ENCODE assay signal across 7 mouse cellular contexts in the genomic region with DNA sequence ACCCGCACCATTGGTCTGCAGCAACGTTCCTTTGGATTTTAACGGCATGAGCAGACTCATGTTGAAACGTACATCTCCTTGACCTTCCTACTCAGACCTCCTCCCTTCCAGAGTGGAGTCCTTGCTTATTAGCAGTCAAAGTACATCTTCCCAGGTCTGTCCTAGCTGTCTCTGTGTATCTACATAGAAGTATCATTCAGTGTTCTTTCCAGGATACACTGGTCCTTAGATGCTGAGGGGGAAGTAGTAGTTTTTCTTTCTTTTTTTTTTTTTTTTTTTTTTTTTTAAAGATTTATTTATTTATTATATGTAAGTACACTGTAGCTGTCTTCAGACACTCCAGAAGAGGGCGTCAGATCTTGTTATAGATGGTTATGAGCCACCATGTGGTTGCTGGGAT. TPM values are rescaled to one million over a fixed set of nuclear protein-coding genes. Genes with fewer than 3 reads are reported as not detected.
DNase-seq lines count a peak whose midpoint lies in the region; ATAC-seq and TF ChIP-seq lines count a peak whose summit lies in the region.
"Not testable (repeated sequence)": the region's sequence is repeated elsewhere in the genome, so short reads cannot be mapped to it uniquely, and the experiment has no call there.

No protein-coding gene starts in this region.

- not testable (repeated sequence) for TF ChIP-seq CTCF in CH12.LX (conservative IDR thresholded peaks at IDR 0.05 in 1 of 2, IDR thresholded peaks at IDR 0.05 in 1 of 2; ENCODE audit: low read depth in 2 of 2, low read length in 2 of 2); G1E (IDR thresholded peaks at IDR 0.05; ENCODE audit: low read depth, low read length); MEL (IDR thresholded peaks at IDR 0.05 in 2 of 3, conservative IDR thresholded peaks at IDR 0.05 in 1 of 3; ENCODE audit: control insufficient read depth in 1 of 3, insufficient read depth in 1 of 3, low read depth in 2 of 3, low read length in 3 of 3, poor library complexity in 1 of 3, severe bottlenecking in 1 of 3); intestine, postnatal 0 days (IDR thresholded peaks at IDR 0.05; ENCODE audit: low read depth)

- H3K4me1 ChIP-seq in CH12.LX (ENCODE audit: control insufficient read depth in 1 of 2, insufficient read depth in 2 of 2) (peaks cover 5 to 30% of the 10 kb centered on the region in 2 experiments; a peak in 3 of 4 replicates), ES-E14 (ENCODE audit: control insufficient read depth in 2 of 2, insufficient read depth in 2 of 2, low read length in 2 of 2, poor library complexity in 1 of 2) (peaks cover 10 to 13% of the 10 kb centered on the region in 2 experiments), G1E (ENCODE audit: insufficient read depth, low read depth, low read length) (peaks cover 77% of the 10 kb centered on the region), MEL (ENCODE audit: control insufficient read depth in 1 of 2, insufficient read depth in 2 of 2, low read length in 2 of 2) (peaks cover 0 to 13% of the 10 kb centered on the region in 2 experiments; a peak in 2 of 4 replicates)
- not testable (repeated sequence) for H3K4me1 ChIP-seq in embryonic facial prominence, embryonic 11.5 days (ENCODE audit: control insufficient read depth, insufficient read depth, low read length); intestine, postnatal 0 days (replicated peaks; ENCODE audit: control insufficient read depth, insufficient read depth, low read length)
- H3K4me1 ChIP-seq in forebrain, embryonic 13.5 days: peaks cover 21% of the 10 kb centered on the region

- not testable (repeated sequence) for TF ChIP-seq POLR2A in CH12.LX (IDR thresholded peaks at IDR 0.05; ENCODE audit: low read depth, low read length); MEL (IDR thresholded peaks at IDR 0.05; ENCODE audit: control insufficient read depth in 1 of 2, insufficient read depth in 1 of 2, low read depth in 1 of 2, low read length in 2 of 2, poor library complexity in 1 of 2)

- H3K36me3 ChIP-seq in CH12.LX (replicated peaks in 1 of 2; ENCODE audit: control insufficient read depth in 1 of 2, insufficient read depth in 1 of 2, low read length in 1 of 2) (peaks cover 51 to 68% of the 10 kb centered on the region in 2 experiments), ES-E14 (ENCODE audit: control insufficient read depth, insufficient read depth, low read length, poor library complexity, severe bottlenecking) (peaks cover 51% of the 10 kb centered on the region), G1E (replicated peaks) (peaks cover 77% of the 10 kb centered on the region)
- not testable (repeated sequence) for H3K36me3 ChIP-seq in MEL (ENCODE audit: control insufficient read depth in 1 of 2, insufficient read depth in 2 of 2, low read length in 2 of 2)
- peaks cover 15% of the 10 kb centered on the region for H3K36me3 ChIP-seq in embryonic facial prominence, embryonic 11.5 days (replicated peaks; ENCODE audit: control insufficient read depth, insufficient read depth, low read depth, low read length)
- H3K36me3 ChIP-seq in forebrain, embryonic 13.5 days (ENCODE audit: poor library complexity, severe bottlenecking): peaks cover 68% of the 10 kb centered on the region
- peaks cover 49% of the 10 kb centered on the region for H3K36me3 ChIP-seq in intestine, postnatal 0 days (ENCODE audit: control insufficient read depth, insufficient read depth)

- not testable (repeated sequence) for DNase-seq in CH12.LX (ENCODE audit: extremely low read depth); ES-E14 (ENCODE audit: low read depth, low spot score); G1E (ENCODE audit: low spot score); MEL (ENCODE audit: low read depth, low spot score); embryonic facial prominence, embryonic 11.5 days (ENCODE audit: low spot score)

- 97% methylated on average over 4 of the region's 5 CpGs for WGBS in embryonic facial prominence, embryonic 11.5 days
- WGBS in forebrain, embryonic 13.5 days: 98% methylated on average over 4 of the region's 5 CpGs
- 82% methylated on average over 4 of the region's 5 CpGs for WGBS in intestine, postnatal 0 days

- dilution Hi-C loops in CH12.LX (cut with MboI; ENCODE audit: extremely low pct_ligation_motif_present, extremely low pct_unique_long_range_greater_than_20kb, low sequenced_read_pairs): not testable (repeated sequence)

- H3K27me3 ChIP-seq in CH12.LX (replicated peaks); G1E (ENCODE audit: insufficient read depth, low read length); MEL (ENCODE audit: control insufficient read depth in 1 of 2, insufficient read depth in 2 of 2, low read length in 2 of 2); embryonic facial prominence, embryonic 11.5 days (ENCODE audit: control insufficient read depth, insufficient read depth, low read length); forebrain, embryonic 13.5 days; intestine, postnatal 0 days (replicated peaks; ENCODE audit: control insufficient read depth, insufficient read depth, low read length): not testable (repeated sequence)

- not testable (repeated sequence) for ATAC-seq in G1E (ENCODE audit: extremely low read depth, insufficient number of reproducible peaks, low FRiP score, poor library complexity, severe bottlenecking); embryonic facial prominence, embryonic 11.5 days (replicated peaks; ENCODE audit: insufficient number of reproducible peaks, low FRiP score, low TSS enrichment, low read depth); forebrain, embryonic 13.5 days; intestine, postnatal 0 days

- H3K4me3 ChIP-seq in CH12.LX (replicated peaks in 1 of 3; ENCODE audit: low read depth in 2 of 3, low read length in 2 of 3, poor library complexity in 1 of 3) (peak overlapping the region in 2 of 3 experiments; percentile 13 to 84), G1E (ENCODE audit: low read depth, low read length) (peak overlapping the region; percentile 72; the same call in 1 of the 2 replicates)
- not testable (repeated sequence) for H3K4me3 ChIP-seq in ES-E14 (ENCODE audit: insufficient read depth in 1 of 2, low read depth in 1 of 2, low read length in 2 of 2, poor library complexity in 1 of 2, severe bottlenecking in 1 of 2); MEL (ENCODE audit: control insufficient read depth in 1 of 2, insufficient read depth in 1 of 2, low read depth in 2 of 2, low read length in 2 of 2); forebrain, embryonic 13.5 days; intestine, postnatal 0 days (ENCODE audit: low read depth, low read length)
- peak overlapping the region; percentile 5; the same call in 1 of the 2 replicates for H3K4me3 ChIP-seq in embryonic facial prominence, embryonic 11.5 days (ENCODE audit: low read depth, low read length)

- in situ Hi-C loops in CH12.LX (cut with MboI; ENCODE audit: low pct_ligation_motif_present, low pct_unique_long_range_greater_than_20kb, low sequenced_read_pairs): not testable (repeated sequence)
- in situ Hi-C loops in ES-E14 (cut with MboI; ENCODE audit: low sequenced_read_pairs in 2 of 2, unreplicated experiment in 2 of 2): loop anchor here in 1 of 2 experiments (25.0 kb wide), 1 partner anchor 106 kb away; the partner anchor contains the start of genes Csnk2b, Gpank1, Ly6g5b and Ly6g5c

- not testable (repeated sequence) for TF ChIP-seq RAD21 in CH12.LX (IDR thresholded peaks at IDR 0.05; ENCODE audit: low read depth, low read length); MEL (IDR thresholded peaks at IDR 0.05; ENCODE audit: low read depth, low read length)

- peak overlapping the region; percentile 39 for H3K27ac ChIP-seq in CH12.LX (ENCODE audit: insufficient read depth, low read depth)
- not testable (repeated sequence) for H3K27ac ChIP-seq in ES-E14 (ENCODE audit: insufficient read depth, low read depth, low read length, poor library complexity, severe bottlenecking); MEL (ENCODE audit: control insufficient read depth, low read depth, low read length); embryonic facial prominence, embryonic 11.5 days (replicated peaks; ENCODE audit: low read depth, low read length); forebrain, embryonic 13.5 days; intestine, postnatal 0 days (ENCODE audit: low read depth, low read length)

- H3K79me2 ChIP-seq in CH12.LX (replicated peaks; ENCODE audit: control insufficient read depth, extremely low read depth, insufficient read depth, poor library complexity, severe bottlenecking) (peaks cover 41% of the 10 kb centered on the region), MEL (ENCODE audit: control insufficient read depth, insufficient read depth, low read length, poor library complexity) (peaks cover 48% of the 10 kb centered on the region)

- not testable (repeated sequence) for H3K9ac ChIP-seq in CH12.LX (ENCODE audit: insufficient read depth, low read depth); ES-E14 (ENCODE audit: insufficient read depth, low read depth, low read length, poor library complexity, severe bottlenecking); MEL (ENCODE audit: control insufficient read depth, low read depth, low read length, poor library complexity, severe bottlenecking); embryonic facial prominence, embryonic 11.5 days (replicated peaks; ENCODE audit: low read length); intestine, postnatal 0 days (ENCODE audit: low read depth, low read length)
- 0 out of 2 replicates have a peak overlapping the region, but pooled peaks have one; percentile 5 for H3K9ac ChIP-seq in forebrain, embryonic 13.5 days

- H3K9me3 ChIP-seq in CH12.LX (replicated peaks; ENCODE audit: low read length); ES-E14 (ENCODE audit: control insufficient read depth, insufficient read depth, low read depth, low read length); G1E (replicated peaks); MEL (replicated peaks; ENCODE audit: insufficient read depth, low read length); embryonic facial prominence, embryonic 11.5 days (replicated peaks; ENCODE audit: control insufficient read depth, low read length); forebrain, embryonic 13.5 days (replicated peaks); intestine, postnatal 0 days (ENCODE audit: control insufficient read depth): not testable (repeated sequence)

- H3K4me2 ChIP-seq in CH12.LX (ENCODE audit: insufficient read depth, low read depth, poor library complexity, severe bottlenecking): peak overlapping the region; percentile 7; the same call in 1 of the 2 replicates
- not testable (repeated sequence) for H3K4me2 ChIP-seq in embryonic facial prominence, embryonic 11.5 days (ENCODE audit: low read depth, low read length); forebrain, embryonic 13.5 days
- H3K4me2 ChIP-seq in intestine, postnatal 0 days (replicated peaks; ENCODE audit: low read depth): peak overlapping the region; percentile 48

- not testable (repeated sequence) for TF ChIP-seq EP300 in CH12.LX (IDR thresholded peaks at IDR 0.05; ENCODE audit: low read length); MEL (IDR thresholded peaks at IDR 0.05; ENCODE audit: low read depth in 1 of 2, low read length in 2 of 2)

RNA-seq across cellular contexts. Expression of gene Vars, which starts 5.1 kb away (rescaled TPM):
- total RNA-seq in CH12.LX (2012; rRNA removed) (238 and 277 TPM in 2 replicates), CH12.LX (2014; rRNA removed) (90.3 and 97.4 TPM in 2 replicates), ES-E14 (2012; rRNA removed) (303 and 453 TPM in 2 replicates), G1E (2014; fragmentation: Nextera tagmentation) (262 and 289 TPM in 2 replicates), G1E (2017) (99.3 and 130 TPM in 2 replicates), MEL (2012; rRNA removed) (149 and 158 TPM in 2 replicates)
- polyA plus RNA-seq in CH12.LX (2012; ENCODE audit: insufficient read length, low read depth) (253 and 280 TPM in 2 replicates), G1E (2012) (1,339 and 1,437 TPM in 2 replicates), MEL (2012; ENCODE audit: insufficient read depth in 1 of 2, insufficient read length in 2 of 2, low read depth in 1 of 2, low replicate concordance in 2 of 2, missing spikeins in 1 of 2) (100 to 1,000 TPM in 1 of 2 experiments, not detected in 1; 251 TPM)
- polyA plus RNA-seq in embryonic facial prominence, embryonic 11.5 days (2014; fragmentation: Nextera tagmentation; extraction: Ambion mirVana): 73.9 and 85.2 TPM in 2 replicates
- polyA plus RNA-seq in forebrain, embryonic 13.5 days (2015; fragmentation: Nextera tagmentation; extraction: Ambion mirVana): 88.4 and 104 TPM in 2 replicates
- polyA plus RNA-seq in intestine, postnatal 0 days (2015; fragmentation: Nextera tagmentation; extraction: Ambion mirVana): 74.0 and 84.2 TPM in 2 replicates

RNA-seq across cellular contexts. Expression of gene Vwa7, which starts 10.5 kb away (rescaled TPM):
- 0.42 and 0.46 TPM in 2 replicates for total RNA-seq in CH12.LX (2012; rRNA removed)
- total RNA-seq in CH12.LX (2014; rRNA removed): 0.07 TPM in 1 of 2 replicates, not detected in the other
- polyA plus RNA-seq in CH12.LX (2012; ENCODE audit: insufficient read length, low read depth): 0.94 and 1.2 TPM in 2 replicates
- total RNA-seq in ES-E14 (2012; rRNA removed): 0.21 and 0.31 TPM in 2 replicates
- total RNA-seq in G1E (2014; fragmentation: Nextera tagmentation): 0.53 and 0.60 TPM in 2 replicates
- 3.5 TPM in 2 replicates for total RNA-seq in G1E (2017)
- polyA plus RNA-seq in G1E (2012): 1.5 TPM in 2 replicates
- total RNA-seq in MEL (2012; rRNA removed): 9.7 and 10.4 TPM in 2 replicates
- polyA plus RNA-seq in MEL (2012; ENCODE audit: insufficient read depth in 1 of 2, insufficient read length in 2 of 2, low read depth in 1 of 2, low replicate concordance in 2 of 2, missing spikeins in 1 of 2): 1 to 10 TPM in 1 of 2 experiments, not detected in 1; 9.8 TPM
- polyA plus RNA-seq in embryonic facial prominence, embryonic 11.5 days (2014; fragmentation: Nextera tagmentation; extraction: Ambion mirVana): 0.10 and 0.17 TPM in 2 replicates
- 0.18 and 0.20 TPM in 2 replicates for polyA plus RNA-seq in forebrain, embryonic 13.5 days (2015; fragmentation: Nextera tagmentation; extraction: Ambion mirVana)
- 0.12 and 0.20 TPM in 2 replicates for polyA plus RNA-seq in intestine, postnatal 0 days (2015; fragmentation: Nextera tagmentation; extraction: Ambion mirVana)

RNA-seq across cellular contexts. Expression of gene Sapcd1, which starts 21.9 kb away (rescaled TPM):
- total RNA-seq in CH12.LX (2012; rRNA removed) (94.1 and 124 TPM in 2 replicates), CH12.LX (2014; rRNA removed) (130 and 142 TPM in 2 replicates), ES-E14 (2012; rRNA removed) (3.1 and 4.7 TPM in 2 replicates), G1E (2014; fragmentation: Nextera tagmentation) (35.3 and 35.5 TPM in 2 replicates), G1E (2017) (156 and 206 TPM in 2 replicates), MEL (2012; rRNA removed) (161 and 164 TPM in 2 replicates)
- polyA plus RNA-seq in CH12.LX (2012; ENCODE audit: insufficient read length, low read depth) (94.4 and 105 TPM in 2 replicates), G1E (2012) (90.0 and 101 TPM in 2 replicates), MEL (2012; ENCODE audit: insufficient read depth in 1 of 2, insufficient read length in 2 of 2, low read depth in 1 of 2, low replicate concordance in 2 of 2, missing spikeins in 1 of 2) (100 to 1,000 TPM in 1 of 2 experiments, not detected in 1; 124 TPM)
- 3.5 and 7.5 TPM in 2 replicates for polyA plus RNA-seq in embryonic facial prominence, embryonic 11.5 days (2014; fragmentation: Nextera tagmentation; extraction: Ambion mirVana)
- polyA plus RNA-seq in forebrain, embryonic 13.5 days (2015; fragmentation: Nextera tagmentation; extraction: Ambion mirVana): 7.2 and 7.8 TPM in 2 replicates
- polyA plus RNA-seq in intestine, postnatal 0 days (2015; fragmentation: Nextera tagmentation; extraction: Ambion mirVana): 3.2 and 4.6 TPM in 2 replicates

RNA-seq across cellular contexts. Expression of gene Lsm2, which starts 24.2 kb away (rescaled TPM):
- total RNA-seq in CH12.LX (2012; rRNA removed): 104 and 120 TPM in 2 replicates
- 134 and 135 TPM in 2 replicates for total RNA-seq in CH12.LX (2014; rRNA removed)
- polyA plus RNA-seq in CH12.LX (2012; ENCODE audit: insufficient read length, low read depth): 274 and 345 TPM in 2 replicates
- total RNA-seq in ES-E14 (2012; rRNA removed): 52.1 and 64.4 TPM in 2 replicates
- total RNA-seq in G1E (2014; fragmentation: Nextera tagmentation): 195 and 218 TPM in 2 replicates
- 65.8 and 71.9 TPM in 2 replicates for total RNA-seq in G1E (2017)
- polyA plus RNA-seq in G1E (2012): 239 and 263 TPM in 2 replicates
- total RNA-seq in MEL (2012; rRNA removed): 50.6 and 57.9 TPM in 2 replicates
- polyA plus RNA-seq in MEL (2012; ENCODE audit: insufficient read depth in 1 of 2, insufficient read length in 2 of 2, low read depth in 1 of 2, low replicate concordance in 2 of 2, missing spikeins in 1 of 2): 100 to 1,000 TPM in 1 of 2 experiments, not detected in 1; 180 TPM
- polyA plus RNA-seq in embryonic facial prominence, embryonic 11.5 days (2014; fragmentation: Nextera tagmentation; extraction: Ambion mirVana): 219 and 241 TPM in 2 replicates
- polyA plus RNA-seq in forebrain, embryonic 13.5 days (2015; fragmentation: Nextera tagmentation; extraction: Ambion mirVana): 203 and 213 TPM in 2 replicates
- polyA plus RNA-seq in intestine, postnatal 0 days (2015; fragmentation: Nextera tagmentation; extraction: Ambion mirVana): 70.6 and 76.6 TPM in 2 replicates

RNA-seq across cellular contexts. Expression of gene Hspa1l, which starts 33.4 kb away (rescaled TPM):
- total RNA-seq in CH12.LX (2012; rRNA removed) (0.30 and 0.38 TPM in 2 replicates), CH12.LX (2014; rRNA removed) (not detected in 2 replicates), ES-E14 (2012; rRNA removed) (0.45 and 0.48 TPM in 2 replicates), G1E (2014; fragmentation: Nextera tagmentation) (not detected in 2 replicates), G1E (2017) (0.05 and 0.12 TPM in 2 replicates), MEL (2012; rRNA removed) (0.07 and 0.15 TPM in 2 replicates)
- polyA plus RNA-seq in CH12.LX (2012; ENCODE audit: insufficient read length, low read depth) (1.1 and 1.4 TPM in 2 replicates), G1E (2012) (not detected in 2 replicates), MEL (2012; ENCODE audit: insufficient read depth in 1 of 2, insufficient read length in 2 of 2, low read depth in 1 of 2, low replicate concordance in 2 of 2, missing spikeins in 1 of 2) (1 to 10 TPM in 1 of 2 experiments, not detected in 1; 1.6 TPM)
- 1.5 and 2.0 TPM in 2 replicates for polyA plus RNA-seq in embryonic facial prominence, embryonic 11.5 days (2014; fragmentation: Nextera tagmentation; extraction: Ambion mirVana)
- polyA plus RNA-seq in forebrain, embryonic 13.5 days (2015; fragmentation: Nextera tagmentation; extraction: Ambion mirVana): 1.00 and 1.3 TPM in 2 replicates
- polyA plus RNA-seq in intestine, postnatal 0 days (2015; fragmentation: Nextera tagmentation; extraction: Ambion mirVana): 0.22 and 0.25 TPM in 2 replicates
